Comparison of ENCODE assay signal across 8 mouse cellular contexts in genomic region chrX:73639901-73640469, GRCm38 (mm10). TPM values are rescaled to one million over a fixed set of nuclear protein-coding genes. Genes with fewer than 3 reads are reported as not detected.
DNase-seq lines count a peak whose midpoint lies in the region; ATAC-seq and TF ChIP-seq lines count a peak whose summit lies in the region.

No protein-coding gene starts in this region.

- H3ac ChIP-seq in myocyte (ENCODE audit: control insufficient read depth, insufficient read length), result no peak overlapping the region

- no peak for DNase-seq in kidney, adult 2 months
- DNase-seq in kidney, postnatal 14 days, result no peak
- DNase-seq in embryo, embryonic 10.5 days (ENCODE audit: low spot score), result peak; percentile 24
- peak; percentile 67 for DNase-seq in intestine, embryonic 14.5 days (ENCODE audit: low spot score)
- DNase-seq in urinary bladder, postnatal 14 days (ENCODE audit: low spot score), result no peak
- no peak for DNase-seq in layer of hippocampus, adult 9-10 months (ENCODE audit: low spot score)
- no peak for DNase-seq in spleen, postnatal 14 days (ENCODE audit: low spot score in 2 of 2)

- H3K27me3 ChIP-seq in kidney, adult 2 months (replicated peaks; ENCODE audit: control insufficient read depth, insufficient read depth, low read length), result no peaks in the 10 kb centered on the region
- peaks cover 31% of the 10 kb centered on the region for H3K27me3 ChIP-seq in intestine, embryonic 14.5 days (replicated peaks; ENCODE audit: control insufficient read depth, insufficient read depth, low read length)
- H3K27me3 ChIP-seq in myocyte (ENCODE audit: control insufficient read depth, insufficient read depth, insufficient read length), result no peaks in the 10 kb centered on the region

- H3K4me3 ChIP-seq in kidney, adult 2 months (ENCODE audit: insufficient read depth, low read depth, low read length), result peak overlapping the region; percentile 45
- H3K4me3 ChIP-seq in intestine, embryonic 14.5 days (ENCODE audit: low read depth, low read length), result peak overlapping the region; percentile 37
- H3K4me3 ChIP-seq in myocyte, result peak overlapping the region; percentile 12

- WGBS in kidney, adult 2 months, result 6% methylated on average over 39 of the region's 41 CpGs
- whole genome bisulfite sequencing in intestine, embryonic 14.5 days, result 11% methylated on average over 41 of the region's 41 CpGs

- no peaks in the 10 kb centered on the region for H3K79me2 ChIP-seq in myocyte (ENCODE audit: control insufficient read depth, insufficient read depth)

- H3K4me2 ChIP-seq in intestine, embryonic 14.5 days (ENCODE audit: low read length), result peak overlapping the region; percentile 58
- peak overlapping the region; percentile 67 for H3K4me2 ChIP-seq in myocyte (ENCODE audit: low read depth)

- no peak overlapping the region for H3K27ac ChIP-seq in kidney, adult 2 months (ENCODE audit: insufficient read depth, low read depth, low read length)
- no peak overlapping the region for H3K27ac ChIP-seq in intestine, embryonic 14.5 days (ENCODE audit: low read depth)

- TF ChIP-seq CTCF in kidney, adult 2 months (conservative IDR thresholded peaks at IDR 0.05; ENCODE audit: insufficient read depth, insufficient read length, low read depth, low read length), result no peak

- TF ChIP-seq POLR2A in kidney, adult 2 months (IDR thresholded peaks at IDR 0.05; ENCODE audit: low read depth, low read length), result no peak
- TF ChIP-seq POLR2A in myocyte (IDR thresholded peaks at IDR 0.05; ENCODE audit: insufficient read length, low read depth), result no peak

- ATAC-seq in intestine, embryonic 14.5 days (replicated peaks; ENCODE audit: low FRiP score, low TSS enrichment, low read depth), result peak; percentile 20; the same call in 1 of the 2 replicates

- H3K9ac ChIP-seq in intestine, embryonic 14.5 days (ENCODE audit: low read length), result peak overlapping the region; percentile 38; the same call in 1 of the 2 replicates

- no peaks in the 10 kb centered on the region for H3K9me3 ChIP-seq in intestine, embryonic 14.5 days (ENCODE audit: control insufficient read depth, low read length)

- H3K36me3 ChIP-seq in kidney, adult 2 months (ENCODE audit: control insufficient read depth, insufficient read depth, low read length), result no peaks in the 10 kb centered on the region
- H3K36me3 ChIP-seq in intestine, embryonic 14.5 days (ENCODE audit: control insufficient read depth, insufficient read depth, low read length), result no peaks in the 10 kb centered on the region
- no peaks in the 10 kb centered on the region for H3K36me3 ChIP-seq in myocyte (ENCODE audit: control insufficient read depth, insufficient read depth)

- no peaks in the 10 kb centered on the region for H3K4me1 ChIP-seq in kidney, adult 2 months (ENCODE audit: control insufficient read depth, insufficient read depth, low read length)
- H3K4me1 ChIP-seq in intestine, embryonic 14.5 days (replicated peaks; ENCODE audit: control insufficient read depth, insufficient read depth, low read length), result no peaks in the 10 kb centered on the region

TF ChIP-seq in myocyte, 11 proteins besides CTCF, POLR2A, EP300 and RAD21:
- TF ChIP-seq E2F4 (IDR thresholded peaks at IDR 0.05; ENCODE audit: insufficient read depth) (no peak), USF1 (IDR thresholded peaks at IDR 0.05; ENCODE audit: low read depth) (no peak), REST (IDR thresholded peaks at IDR 0.05; ENCODE audit: insufficient read depth, insufficient read length) (no peak), MYOG (IDR thresholded peaks at IDR 0.05; ENCODE audit: control insufficient read depth in 1 of 3, insufficient read depth in 1 of 3, insufficient read length in 2 of 3, low read depth in 2 of 3) (no peak)
TF ChIP-seq in myocyte: peak in this region for 0.

RNA-seq across cellular contexts. Expression of gene Dusp9, which starts 0.8 kb away (rescaled TPM):
- 8.4 and 9.2 TPM in 2 replicates for polyA plus RNA-seq in kidney, adult 2 months (2012; rRNA removed)
- 4.6 and 4.9 TPM in 2 replicates for polyA plus RNA-seq in intestine, embryonic 14.5 days (2014; fragmentation: Nextera tagmentation; extraction: Ambion mirVana)
- 2.9 TPM for polyA plus RNA-seq in myocyte (2012; fragmentation: generic; extraction: Trizol)

RNA-seq across cellular contexts. Expression of gene Pnck, which starts 19.9 kb away (rescaled TPM):
- 1.3 and 2.3 TPM in 2 replicates for polyA plus RNA-seq in kidney, adult 2 months (2012; rRNA removed)
- polyA plus RNA-seq in intestine, embryonic 14.5 days (2014; fragmentation: Nextera tagmentation; extraction: Ambion mirVana), result 17.9 and 20.6 TPM in 2 replicates
- 0.11 TPM for polyA plus RNA-seq in myocyte (2012; fragmentation: generic; extraction: Trizol)

RNA-seq across cellular contexts. Expression of gene Slc6a8, which starts 33.0 kb away (rescaled TPM):
- polyA plus RNA-seq in kidney, adult 2 months (2012; rRNA removed), result 228 and 237 TPM in 2 replicates
- 9.1 and 10.8 TPM in 2 replicates for polyA plus RNA-seq in intestine, embryonic 14.5 days (2014; fragmentation: Nextera tagmentation; extraction: Ambion mirVana)
- 56.3 TPM for polyA plus RNA-seq in myocyte (2012; fragmentation: generic; extraction: Trizol)

Comparison
In these comparisons a context has a peak if more than half of its experiments do, and no peak if none do; other contexts are left out.
1. DNase-seq: peak in embryo, embryonic 10.5 days (single experiment) and intestine, embryonic 14.5 days (single experiment); none in kidney, adult 2 months (single experiment), kidney, postnatal 14 days (single experiment), urinary bladder, postnatal 14 days (single experiment), layer of hippocampus, adult 9-10 months (single experiment) and spleen, postnatal 14 days (0 of 2).
2. Peak in every context shown above with its lines, with median percentiles within 50 percentile points of each other: H3K4me3 ChIP-seq.